Mouse (Mus musculus) lung, embryonic 15.5 days (tissue): ENCODE data around the gene Ankrd44. TPM values are rescaled to one million over a fixed set of nuclear protein-coding genes. Genes with fewer than 3 reads are reported as not detected.

Experiments
- ATAC-seq: fragments of 200-750 bp; cut with Nextera tagmentation; 2 replicates; pipeline ENCODE4 v1.8.0; 2017; ENCODE audit warnings: moderate number of reproducible peaks, borderline replicate concordance; ENCODE audit not compliant: low FRiP score, low TSS enrichment; ENCODE audit errors: extremely low read depth
- H3K27ac ChIP-seq: fragments of 300-500 bp; sonication (generic); 2 replicates; pipeline ENCODE4 v1.5.1; 2015; ENCODE audit warnings: moderate library complexity, mild to moderate bottlenecking, inconsistent platforms
- H3K27me3 ChIP-seq: fragments of 300-500 bp; sonication (generic); 2 replicates; pipeline ENCODE4 v1.6.1; 2015; ENCODE audit warnings: inconsistent platforms
- H3K36me3 ChIP-seq: fragments of 300-500 bp; sonication (generic); 2 replicates; pipeline ENCODE4 v1.6.1; 2015; ENCODE audit warnings: inconsistent platforms
- H3K4me1 ChIP-seq: fragments of 300-500 bp; sonication (generic); 2 replicates; pipeline ENCODE4 v1.6.1; 2015; ENCODE audit warnings: inconsistent platforms
- H3K4me2 ChIP-seq: fragments of 300-500 bp; sonication (generic); 2 replicates; pipeline ENCODE4 v1.6.1; 2015; ENCODE audit warnings: inconsistent platforms, mild to moderate bottlenecking, moderate library complexity
- H3K4me3 ChIP-seq: fragments of 300-500 bp; sonication (generic); 2 replicates; pipeline ENCODE4 v1.5.1; 2015; ENCODE audit warnings: mild to moderate bottlenecking, inconsistent platforms
- H3K9ac ChIP-seq: fragments of 300-500 bp; sonication (generic); 2 replicates; pipeline ENCODE4 v1.6.1; 2015; ENCODE audit warnings: inconsistent platforms
- H3K9me3 ChIP-seq: fragments of 300-500 bp; sonication (generic); 2 replicates; pipeline ENCODE4 v1.6.1; 2016; ENCODE audit warnings: inconsistent platforms
- WGBS: fragments of 180-500 bp; shearing (Covaris S2); methylation state at CpG from one replicate; pipeline ENCODE4 v1.1.7; 2015; 5-methylcytosine and 5-hydroxymethylcytosine counted together
- polyA plus RNA-seq: library from polyadenylated mRNA; unstranded; fragments of >200 nt; fragmentation: Nextera tagmentation; extraction: Ambion mirVana; gene quantifications from 2 replicates; pipeline ENCODE4 v1.2.1, GENCODE M21; 2015

Gene Ankrd44
- polyA plus RNA-seq, 1 experiment from 2014 or later: 18.0 TPM

DNA sequence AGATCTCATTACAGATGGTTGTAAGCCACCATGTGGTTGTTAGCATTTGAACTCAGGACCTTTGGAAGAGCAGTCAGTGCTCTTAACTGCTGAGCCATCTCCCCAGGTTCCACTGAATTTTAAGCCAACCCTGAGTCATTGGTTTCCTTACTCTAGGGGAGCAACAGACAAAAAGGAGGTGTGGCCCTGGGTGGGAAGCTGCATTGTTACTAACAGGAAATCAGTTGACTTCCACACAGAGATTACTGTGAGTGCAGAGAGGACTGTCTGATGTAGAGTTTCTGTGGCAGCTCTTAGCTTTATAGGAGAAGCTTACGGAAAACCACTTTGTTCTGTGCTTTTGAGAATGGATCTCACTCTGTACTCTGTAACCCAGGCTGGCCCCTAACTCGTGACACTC is 8.7 kb upstream of the Ankrd44 start:
- Histone ChIP-seq H3K27me3 (no peaks in the 10 kb centered on the region), H3K36me3 (no peaks in the 10 kb centered on the region), H3K27ac (no peak overlapping the region), H3K4me3 (no peak overlapping the region), H3K4me1 (no peaks in the 10 kb centered on the region), H3K4me2 (no peak overlapping the region), H3K9ac (no peak overlapping the region), H3K9me3 (no peaks in the 10 kb centered on the region)
- ATAC-seq: no peak
- 66% methylated on average over 2 of the region's 2 CpGs for WGBS

DNA sequence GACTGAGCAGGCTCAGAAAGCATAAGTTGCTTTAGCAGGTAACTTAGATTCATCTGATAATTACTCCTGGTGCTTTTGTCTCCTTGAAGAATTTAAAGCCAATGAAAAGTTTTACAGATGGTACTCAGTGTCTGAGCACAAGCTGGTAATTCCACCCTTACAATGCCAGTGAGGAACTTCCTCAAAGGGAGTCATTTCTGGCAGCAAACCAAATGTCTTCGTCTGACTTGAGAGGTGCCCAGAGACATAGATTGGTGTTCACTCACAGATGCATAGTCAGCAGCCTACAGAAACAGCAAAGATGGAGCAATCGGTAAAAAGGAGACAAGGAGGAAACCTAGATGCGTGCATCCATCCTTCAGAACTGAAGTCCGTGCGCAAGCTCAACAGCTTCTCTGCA is 7.5 kb upstream of the Ankrd44 start:
- Histone ChIP-seq H3K36me3 (no peaks in the 10 kb centered on the region), H3K9ac (no peak overlapping the region), H3K4me3 (no peak overlapping the region), H3K27ac (no peak overlapping the region), H3K27me3 (no peaks in the 10 kb centered on the region), H3K4me1 (no peaks in the 10 kb centered on the region), H3K9me3 (no peaks in the 10 kb centered on the region), H3K4me2 (no peak overlapping the region)
- no peak for ATAC-seq
- 83% methylated on average over 5 of the region's 5 CpGs for WGBS

DNA sequence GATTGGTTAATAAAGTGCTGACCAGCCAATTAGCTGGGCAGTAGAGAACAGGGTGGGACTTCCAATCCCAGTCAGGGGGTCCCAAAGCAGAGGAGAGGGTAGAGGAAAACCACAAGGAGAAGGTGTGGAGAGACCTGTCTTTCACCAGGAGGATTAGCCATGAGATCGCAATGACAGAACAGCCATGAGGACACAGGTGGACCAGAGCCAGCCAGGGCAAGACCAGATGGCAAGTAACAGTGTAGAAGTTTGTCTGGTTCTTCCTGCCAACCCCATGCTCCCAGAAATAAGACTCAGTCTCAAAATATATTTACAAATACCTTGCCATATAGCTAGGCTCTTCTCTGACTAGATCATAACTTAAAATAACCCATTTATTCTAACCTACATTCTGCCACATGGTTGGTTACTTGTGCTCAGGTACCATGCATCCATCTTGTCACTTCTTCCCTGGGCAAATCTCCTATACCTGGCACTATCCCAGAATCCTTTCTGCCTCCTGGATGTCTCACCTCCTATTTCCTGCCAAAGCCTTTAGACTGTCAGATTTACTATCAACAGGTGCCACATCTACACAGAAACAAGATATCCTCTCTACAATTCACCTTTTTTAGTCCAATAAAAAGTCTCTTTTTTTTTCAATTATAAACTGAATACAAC is 6.4 kb upstream of the Ankrd44 start:
- Histone ChIP-seq H3K4me3 (no peak overlapping the region), H3K36me3 (no peaks in the 10 kb centered on the region), H3K9ac (no peak overlapping the region), H3K4me2 (no peak overlapping the region), H3K27me3 (no peaks in the 10 kb centered on the region), H3K9me3 (no peaks in the 10 kb centered on the region), H3K4me1 (no peaks in the 10 kb centered on the region), H3K27ac (no peak overlapping the region)
- no peak for ATAC-seq
- 91% methylated on average over 1 of the region's 1 CpGs for WGBS

DNA sequence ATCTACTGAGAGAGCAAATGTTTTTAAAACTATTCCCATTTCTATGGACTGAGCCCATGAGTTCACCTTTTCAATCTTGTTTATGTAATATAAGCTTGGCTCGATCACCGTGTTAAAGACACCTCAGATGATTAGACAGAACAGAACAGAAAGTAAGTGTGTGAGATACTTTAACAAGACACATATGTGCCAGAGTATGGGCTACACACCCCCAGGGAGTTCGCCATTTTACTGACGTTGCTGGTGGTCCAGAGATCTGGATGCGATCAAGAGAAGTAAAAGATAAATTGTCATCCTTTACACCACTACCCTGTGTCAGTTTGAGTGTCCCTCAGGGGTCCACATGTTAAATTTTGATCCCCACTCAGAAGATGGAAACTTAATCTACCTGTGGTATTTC is 5.0 kb upstream of the Ankrd44 start:
- Histone ChIP-seq H3K4me1 (peaks cover 7% of the 10 kb centered on the region), H3K36me3 (no peaks in the 10 kb centered on the region), H3K27ac (no peak overlapping the region), H3K9me3 (no peaks in the 10 kb centered on the region), H3K9ac (no peak overlapping the region), H3K4me2 (no peak overlapping the region), H3K27me3 (no peaks in the 10 kb centered on the region), H3K4me3 (no peak overlapping the region)
- ATAC-seq: no peak
- WGBS: 44% methylated on average over 5 of the region's 5 CpGs

DNA sequence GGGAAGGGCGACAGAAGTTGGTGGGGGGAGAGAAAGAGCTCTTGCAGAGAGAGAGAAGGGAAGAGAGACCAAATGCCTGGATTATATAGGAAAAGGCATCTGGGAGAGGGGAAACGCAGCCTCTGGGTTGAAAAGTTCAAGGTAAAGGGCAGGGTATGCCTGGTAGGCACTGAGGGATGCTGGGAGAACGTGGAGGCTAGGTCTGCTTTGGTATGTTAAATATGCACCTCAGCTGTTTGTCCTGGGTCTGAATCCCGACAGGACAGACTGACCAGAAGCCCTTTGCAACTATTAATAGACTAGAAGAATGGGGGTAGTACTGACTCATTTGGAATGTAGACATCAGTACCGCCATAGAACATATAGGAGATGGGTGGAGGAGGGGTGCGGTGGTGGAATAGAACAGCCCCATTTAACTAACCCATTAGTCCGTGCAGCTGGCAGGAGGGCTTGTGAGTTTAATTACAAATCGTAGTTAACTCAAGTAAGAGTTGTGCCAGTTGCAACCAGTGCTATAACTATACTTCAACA is 4.5 kb upstream of the Ankrd44 start:
- WGBS: 46% methylated on average over 8 of the region's 8 CpGs
- no peak overlapping the region for H3K9ac ChIP-seq
- peaks cover 7% of the 10 kb centered on the region for H3K4me1 ChIP-seq
- no peaks in the 10 kb centered on the region for H3K9me3 ChIP-seq
- no peak overlapping the region for H3K4me3 ChIP-seq
- no peak for ATAC-seq
- H3K36me3 ChIP-seq: no peaks in the 10 kb centered on the region
- H3K27me3 ChIP-seq: no peaks in the 10 kb centered on the region
- no peak overlapping the region for H3K27ac ChIP-seq
- no peak overlapping the region for H3K4me2 ChIP-seq

DNA sequence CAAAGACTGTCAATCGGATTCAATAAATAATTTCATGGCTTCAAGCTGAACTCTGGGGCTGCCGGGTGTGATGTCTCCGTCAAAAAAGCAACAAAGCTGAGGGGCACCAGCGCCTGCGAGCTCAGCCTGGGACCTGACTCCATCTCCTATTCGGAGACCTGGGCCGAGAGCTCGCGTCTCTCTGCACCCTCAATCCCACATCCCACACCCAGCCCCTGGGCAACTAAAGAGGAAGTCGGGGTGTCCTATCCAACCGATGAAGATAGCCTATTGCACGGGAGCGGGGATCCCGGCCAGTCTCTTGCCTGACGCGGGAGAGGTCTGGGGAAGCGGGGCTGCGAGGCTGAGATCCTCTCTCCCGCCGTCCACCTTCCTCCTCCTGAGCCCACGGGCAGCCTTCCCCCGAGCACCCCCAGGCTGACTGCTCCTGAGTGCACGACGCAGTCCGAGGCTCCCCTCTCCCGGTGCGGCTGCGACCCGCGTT is 694 bp downstream of the Ankrd44 start:
- Histone ChIP-seq H3K27ac (peak overlapping the region; percentile 85; the same call in 1 of the 2 replicates), H3K9ac (peak overlapping the region; percentile 93), H3K4me3 (peak overlapping the region; percentile 72), H3K4me2 (peak overlapping the region; percentile 98), H3K4me1 (peaks cover 41% of the 10 kb centered on the region), H3K36me3 (no peaks in the 10 kb centered on the region), H3K9me3 (no peaks in the 10 kb centered on the region), H3K27me3 (no peaks in the 10 kb centered on the region)
- WGBS: under 1% methylated on average over 30 of the region's 30 CpGs
- peak; percentile 60 for ATAC-seq

DNA sequence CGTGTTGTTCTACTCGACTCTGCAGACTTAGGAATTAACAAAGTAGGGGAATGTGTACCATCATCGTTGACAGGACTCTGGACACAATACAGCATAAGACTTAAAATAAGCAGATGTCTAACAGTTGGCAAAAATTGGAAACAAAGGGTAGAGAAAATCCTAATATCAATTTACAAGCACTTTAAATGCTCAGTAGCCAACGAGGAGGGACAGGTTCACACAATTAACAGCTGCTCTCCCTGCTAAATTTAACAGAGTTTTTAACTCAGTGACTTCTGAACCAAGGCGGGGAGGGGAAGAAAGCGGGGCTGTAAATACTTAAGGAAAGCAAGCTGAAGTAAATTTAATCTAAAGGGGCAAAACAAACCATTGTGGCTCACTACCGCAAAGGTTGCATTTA is 1.4 kb downstream of the Ankrd44 start:
- Histone ChIP-seq H3K4me1 (peaks cover 41% of the 10 kb centered on the region), H3K4me3 (peak overlapping the region; percentile 72), H3K4me2 (peak overlapping the region; percentile 98), H3K27me3 (no peaks in the 10 kb centered on the region), H3K9me3 (no peaks in the 10 kb centered on the region), H3K9ac (peak overlapping the region; percentile 93), H3K27ac (no peak overlapping the region), H3K36me3 (no peaks in the 10 kb centered on the region)
- WGBS: 55% methylated on average over 7 of the region's 7 CpGs
- ATAC-seq: no peak

DNA sequence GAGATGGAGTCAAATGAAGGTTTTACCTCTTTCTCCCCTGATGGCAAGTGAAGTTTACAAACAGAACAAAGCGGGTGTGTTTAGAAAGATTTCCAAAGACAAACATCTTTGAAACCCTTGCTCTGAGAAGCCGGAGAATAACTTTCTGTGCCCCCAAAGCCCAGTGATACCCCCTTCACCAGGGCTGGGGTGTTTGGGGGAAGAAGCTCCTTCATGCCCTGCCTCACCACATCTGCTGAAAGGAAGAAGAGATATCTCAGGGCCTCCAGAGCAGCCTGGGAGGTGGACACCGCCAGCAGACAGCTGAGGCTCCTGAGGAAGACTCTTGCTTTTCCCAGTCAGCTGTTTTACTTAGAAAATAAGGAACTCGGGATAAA is 1.9 kb downstream of the Ankrd44 start:
- peak overlapping the region; percentile 98 for H3K4me2 ChIP-seq

DNA sequence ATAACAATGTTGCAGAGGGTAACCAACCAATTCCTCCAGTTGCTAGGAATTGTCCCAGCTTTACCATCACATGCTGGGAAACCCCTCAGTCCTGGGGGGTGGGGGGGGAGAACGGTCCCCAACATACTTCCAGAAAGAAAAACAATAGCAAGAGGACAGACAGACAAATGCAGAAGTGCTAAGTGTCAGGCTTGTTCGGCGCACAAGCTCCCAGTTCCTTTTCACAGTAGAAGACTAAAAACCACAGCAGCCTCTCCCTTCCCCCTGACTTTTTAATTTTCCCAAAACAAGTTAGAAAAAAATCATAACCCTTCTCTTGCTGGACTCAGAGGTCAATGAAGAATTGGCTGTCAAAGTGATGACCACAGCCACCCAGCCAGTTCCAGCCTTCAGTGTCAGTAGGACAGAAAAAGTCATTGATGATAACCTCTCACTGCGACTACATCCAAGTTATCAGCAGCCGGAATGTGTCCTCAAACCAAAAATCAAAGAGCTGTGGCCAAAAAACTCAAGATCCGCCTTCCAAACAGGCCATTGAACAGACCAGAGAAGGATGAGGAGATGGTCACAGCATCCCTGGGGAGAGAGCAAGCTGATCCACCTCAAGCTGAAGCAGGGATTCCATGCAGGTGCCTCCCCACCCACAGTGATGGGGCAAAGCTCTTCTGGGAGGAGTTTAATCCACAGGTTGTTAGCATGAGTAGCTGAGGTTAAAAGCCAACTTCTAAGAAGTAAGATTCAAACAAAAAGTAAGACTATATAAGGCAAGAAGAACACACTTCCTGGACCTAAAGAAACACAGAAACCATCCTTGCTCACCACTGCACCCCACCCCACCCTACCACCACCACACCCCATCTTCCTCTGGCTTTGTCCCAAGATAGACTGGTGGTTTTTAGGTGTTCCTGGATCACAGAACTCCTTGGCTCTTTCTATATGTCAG is 2.5 kb downstream of the Ankrd44 start:
- Histone ChIP-seq H3K4me1 (peaks cover 41% of the 10 kb centered on the region), H3K27me3 (no peaks in the 10 kb centered on the region), H3K4me2 (peak overlapping the region; percentile 98; the same call in 1 of the 2 replicates), H3K36me3 (no peaks in the 10 kb centered on the region), H3K4me3 (no peak overlapping the region), H3K9ac (no peak overlapping the region), H3K9me3 (no peaks in the 10 kb centered on the region), H3K27ac (no peak overlapping the region)
- 67% methylated on average over 6 of the region's 6 CpGs for whole genome bisulfite sequencing
- no peak for ATAC-seq

More for the DNA sequence above, 1.9 kb downstream of the Ankrd44 start:
- H3K4me1 ChIP-seq: peaks cover 41% of the 10 kb centered on the region
- H3K36me3 ChIP-seq: no peaks in the 10 kb centered on the region
- H3K9me3 ChIP-seq: no peaks in the 10 kb centered on the region
- no peak overlapping the region for H3K27ac ChIP-seq
- ATAC-seq: no peak
- 73% methylated on average over 4 of the region's 4 CpGs for WGBS
- no peaks in the 10 kb centered on the region for H3K27me3 ChIP-seq
- H3K9ac ChIP-seq: no peak overlapping the region
- H3K4me3 ChIP-seq: 0 out of 2 replicates have a peak overlapping the region, but pooled peaks have one; percentile 72

DNA sequence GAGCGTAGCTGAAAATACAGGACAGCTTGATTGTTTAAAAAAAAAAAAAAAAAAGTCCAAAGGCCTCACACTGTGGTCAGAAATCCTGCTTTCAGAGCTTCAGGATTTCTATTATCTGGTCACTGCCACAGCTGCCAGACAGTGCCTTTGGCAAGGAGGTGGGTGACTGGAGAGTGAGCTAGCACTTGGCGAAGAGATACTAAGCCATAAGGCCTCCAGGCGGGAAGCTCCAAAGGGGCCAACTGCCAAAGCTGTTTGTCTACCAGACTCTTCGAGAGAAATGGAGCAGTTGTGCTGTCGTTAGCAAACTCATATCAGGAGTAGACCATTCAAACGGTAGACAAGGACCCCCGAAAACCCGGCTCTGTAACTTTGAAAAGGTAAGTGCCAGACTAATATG is 3.5 kb downstream of the Ankrd44 start:
- no peak overlapping the region for H3K27ac ChIP-seq
- H3K27me3 ChIP-seq: no peaks in the 10 kb centered on the region
- H3K4me3 ChIP-seq: no peak overlapping the region
- ATAC-seq: no peak
- peaks cover 41% of the 10 kb centered on the region for H3K4me1 ChIP-seq
- no peak overlapping the region for H3K9ac ChIP-seq
- H3K9me3 ChIP-seq: no peaks in the 10 kb centered on the region
- H3K4me2 ChIP-seq: no peak overlapping the region
- 54% methylated on average over 8 of the region's 8 CpGs for WGBS
- H3K36me3 ChIP-seq: no peaks in the 10 kb centered on the region

DNA sequence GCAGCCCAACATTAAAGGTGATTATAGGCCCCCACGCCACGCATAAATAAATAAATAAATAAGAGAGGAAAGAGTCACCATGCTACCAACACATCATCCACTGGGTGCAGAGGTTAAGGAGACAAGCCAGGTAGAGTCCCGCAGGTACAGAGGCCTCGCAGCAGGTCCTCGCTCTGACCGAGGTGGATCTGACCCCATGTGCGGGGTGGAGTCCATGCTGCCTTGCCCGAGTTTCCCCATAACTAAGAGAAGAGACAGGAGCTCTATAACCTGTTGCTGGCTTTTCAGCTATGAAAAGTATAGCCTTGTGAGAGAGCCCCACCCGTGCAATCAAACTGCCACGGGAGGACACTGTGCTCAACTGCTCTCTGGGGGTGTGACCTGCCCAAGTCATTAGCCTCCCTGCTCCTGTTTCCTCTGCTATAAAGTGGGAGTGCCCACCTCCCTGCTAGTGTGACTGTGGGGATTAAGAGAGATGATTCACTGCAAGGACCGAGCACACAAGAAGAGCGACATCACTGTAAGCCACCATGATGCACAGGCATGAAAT is 4.1 kb downstream of the Ankrd44 start:
- WGBS: 75% methylated on average over 12 of the region's 12 CpGs
- ATAC-seq: no peak
- Histone ChIP-seq H3K27ac (no peak overlapping the region), H3K36me3 (no peaks in the 10 kb centered on the region), H3K4me2 (no peak overlapping the region), H3K9ac (no peak overlapping the region), H3K4me1 (peaks cover 41% of the 10 kb centered on the region), H3K27me3 (no peaks in the 10 kb centered on the region), H3K9me3 (no peaks in the 10 kb centered on the region), H3K4me3 (no peak overlapping the region)
